Mouse (Mus musculus) yolk sac, embryonic 10.5 days (tissue): ENCODE results near the gene Drd1.

Experiments used
- DNase-seq: peaks from one replicate; pipeline ENCODE4 v3.0.0-alpha.2; 2017; ENCODE audit warnings: low spot score

Gene Drd1

GRCm38 (mm10) chr13:54055448-54055861, at the start of gene Drd1:
TSS of gene Drd1 (minus strand) at chr13:54055705.
- peak; percentile 12 for DNase-seq

GRCm38 (mm10) chr13:54103866-54104265, 48.4 kb upstream of the Drd1 start:
- DNase-seq = no peak

GRCm38 (mm10) chr13:54103271-54103670, 47.8 kb upstream of the Drd1 start:
- no peak for DNase-seq

GRCm38 (mm10) chr13:54102061-54102460, 46.6 kb upstream of the Drd1 start:
- DNase-seq = no peak

- peak; percentile 19 for DNase-seq
Measured at GRCm38 (mm10) chr13:54101031-54101820, 45.7 kb upstream of the Drd1 start.

GRCm38 (mm10) chr13:54097797-54098196, 42.3 kb upstream of the Drd1 start:
- no peak for DNase-seq

GRCm38 (mm10) chr13:54097227-54097626, 41.7 kb upstream of the Drd1 start:
- no peak for DNase-seq

- DNase-seq = no peak
Measured at GRCm38 (mm10) chr13:54095721-54096120, 40.2 kb upstream of the Drd1 start.

GRCm38 (mm10) chr13:54094963-54095362, 39.5 kb upstream of the Drd1 start:
- no peak for DNase-seq

GRCm38 (mm10) chr13:54094349-54094748, 38.8 kb upstream of the Drd1 start:
- DNase-seq = no peak

- no peak for DNase-seq
Measured at GRCm38 (mm10) chr13:54091719-54092118, 36.2 kb upstream of the Drd1 start.

- no peak for DNase-seq
Measured at GRCm38 (mm10) chr13:54085266-54085665, 29.8 kb upstream of the Drd1 start.

- DNase-seq = no peak
Measured at GRCm38 (mm10) chr13:54084826-54085225, 29.3 kb upstream of the Drd1 start.

GRCm38 (mm10) chr13:54084178-54084577, 28.7 kb upstream of the Drd1 start:
- DNase-seq = no peak

GRCm38 (mm10) chr13:54082946-54083345, 27.4 kb upstream of the Drd1 start:
- DNase-seq = no peak

GRCm38 (mm10) chr13:54080785-54081184, 25.3 kb upstream of the Drd1 start:
- DNase-seq = no peak

- DNase-seq = peak; percentile 75
Measured at GRCm38 (mm10) chr13:54079782-54080759, 24.6 kb upstream of the Drd1 start.

GRCm38 (mm10) chr13:54077470-54078174, 22.1 kb upstream of the Drd1 start:
- DNase-seq = peak; percentile 81

- peak; percentile 38 for DNase-seq
Measured at GRCm38 (mm10) chr13:54076762-54077460, 21.4 kb upstream of the Drd1 start.

GRCm38 (mm10) chr13:54076051-54076450, 20.5 kb upstream of the Drd1 start:
- DNase-seq = no peak

- no peak for DNase-seq
Measured at GRCm38 (mm10) chr13:54075416-54075815, 19.9 kb upstream of the Drd1 start.

- DNase-seq = no peak
Measured at GRCm38 (mm10) chr13:54073491-54073890, 18.0 kb upstream of the Drd1 start.
